Comparison of ENCODE assay signal across 8 mouse cellular contexts in the genomic region with DNA sequence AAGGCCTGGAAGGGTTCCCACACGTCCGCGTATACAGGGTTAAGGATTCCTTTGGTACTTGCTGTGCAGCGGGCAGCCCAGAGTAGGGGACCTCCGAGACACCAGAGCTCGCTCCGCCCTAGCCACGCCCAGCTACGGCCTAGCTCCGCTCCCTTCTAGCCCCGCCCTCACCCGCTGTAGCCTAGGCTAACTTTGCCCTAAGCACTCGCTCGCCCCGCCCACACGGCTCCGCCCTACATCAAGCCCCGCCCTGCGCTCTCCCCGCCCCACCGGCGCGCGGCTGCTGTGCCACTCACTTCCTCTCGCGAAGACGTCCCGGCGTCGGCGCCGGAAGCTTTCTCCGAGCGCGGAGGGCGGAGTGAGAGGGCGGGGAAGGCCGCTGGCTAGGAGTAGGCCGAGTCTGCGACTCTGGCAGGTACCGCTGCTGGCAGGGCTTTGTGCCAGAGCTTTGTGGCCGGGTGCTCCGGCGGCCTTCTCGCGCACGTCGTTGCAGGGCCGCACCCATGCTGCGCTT. TPM values are rescaled to one million over a fixed set of nuclear protein-coding genes. Genes with fewer than 3 reads are reported as not detected.
DNase-seq lines count a peak whose midpoint lies in the region; ATAC-seq and TF ChIP-seq lines count a peak whose summit lies in the region.

Gene Anapc4, plus strand, starts transcription at position 252 of the 514 bp plus-strand sequence.

- peaks cover 18% of the 10 kb centered on the region for H3K4me1 ChIP-seq in heart, embryonic 12.5 days (replicated peaks)
- peaks cover 11% of the 10 kb centered on the region; the same call in 1 of the 2 replicates for H3K4me1 ChIP-seq in kidney, postnatal 0 days (replicated peaks; ENCODE audit: insufficient read depth, low read length)
- H3K4me1 ChIP-seq in liver, embryonic 11.5 days (replicated peaks; ENCODE audit: control insufficient read depth, insufficient read depth, low read length), result peaks cover 9% of the 10 kb centered on the region; the same call in 1 of the 2 replicates
- H3K4me1 ChIP-seq in stomach, embryonic 14.5 days (ENCODE audit: control insufficient read depth, insufficient read depth, low read length), result peaks cover 11% of the 10 kb centered on the region; the same call in 1 of the 2 replicates

- H3K27me3 ChIP-seq in heart, embryonic 12.5 days (replicated peaks), result no peaks in the 10 kb centered on the region
- no peaks in the 10 kb centered on the region for H3K27me3 ChIP-seq in kidney, postnatal 0 days (ENCODE audit: insufficient read depth, low read length)
- no peaks in the 10 kb centered on the region for H3K27me3 ChIP-seq in liver, embryonic 11.5 days (replicated peaks; ENCODE audit: control insufficient read depth, insufficient read depth, low read length)
- no peaks in the 10 kb centered on the region for H3K27me3 ChIP-seq in stomach, embryonic 14.5 days (ENCODE audit: control insufficient read depth, insufficient read depth, low read length)

- H3K27ac ChIP-seq in heart, embryonic 12.5 days (ENCODE audit: poor library complexity, severe bottlenecking), result peak within 1 kb of the TSS; percentile 90
- peak within 1 kb of the TSS; percentile 83 for H3K27ac ChIP-seq in kidney, postnatal 0 days
- H3K27ac ChIP-seq in liver, embryonic 11.5 days (ENCODE audit: low read depth, low read length), result peak within 1 kb of the TSS; percentile 77
- H3K27ac ChIP-seq in stomach, embryonic 14.5 days (ENCODE audit: low read length), result peak within 1 kb of the TSS; percentile 91

- H3K4me3 ChIP-seq in heart, embryonic 12.5 days, result peak within 1 kb of the TSS; percentile 80
- peak within 1 kb of the TSS; percentile 57 for H3K4me3 ChIP-seq in kidney, postnatal 0 days (replicated peaks; ENCODE audit: low read depth, low read length)
- peak within 1 kb of the TSS; percentile 73 for H3K4me3 ChIP-seq in liver, embryonic 11.5 days (ENCODE audit: low read depth, low read length)
- H3K4me3 ChIP-seq in stomach, embryonic 14.5 days (ENCODE audit: low read depth, low read length), result peak within 1 kb of the TSS; percentile 90

- no peaks in the 10 kb centered on the region for H3K9me3 ChIP-seq in heart, embryonic 12.5 days (replicated peaks)
- H3K9me3 ChIP-seq in kidney, postnatal 0 days (replicated peaks; ENCODE audit: low read length), result no peaks in the 10 kb centered on the region
- H3K9me3 ChIP-seq in liver, embryonic 11.5 days (ENCODE audit: control insufficient read depth, low read length), result no peaks in the 10 kb centered on the region
- no peaks in the 10 kb centered on the region for H3K9me3 ChIP-seq in stomach, embryonic 14.5 days (ENCODE audit: control insufficient read depth, low read depth, low read length)

- peak; percentile 99 for DNase-seq in CD4-positive helper T cell, adult 2 months (ENCODE audit: low read depth, low spot score)
- DNase-seq in brain, embryonic 18.5 days (ENCODE audit: low read depth, low spot score), result peak; percentile 91
- DNase-seq in kidney, postnatal 0 days (ENCODE audit: low spot score), result peak; percentile 100
- peak; percentile 100 for DNase-seq in liver, embryonic 11.5 days (ENCODE audit: low spot score)
- peak; percentile 100 for DNase-seq in naive thymus-derived CD4-positive, alpha-beta T cell, adult 2 months (ENCODE audit: low read depth)

- H3K36me3 ChIP-seq in heart, embryonic 12.5 days, result peaks cover 25% of the 10 kb centered on the region
- peaks cover 16% of the 10 kb centered on the region for H3K36me3 ChIP-seq in kidney, postnatal 0 days (ENCODE audit: insufficient read depth, low read length)
- peaks cover 5% of the 10 kb centered on the region; the same call in 1 of the 2 replicates for H3K36me3 ChIP-seq in liver, embryonic 11.5 days (ENCODE audit: control insufficient read depth, insufficient read depth, low read length)
- H3K36me3 ChIP-seq in stomach, embryonic 14.5 days (ENCODE audit: control insufficient read depth, insufficient read depth, low read length), result peaks cover 23% of the 10 kb centered on the region

- under 1% methylated on average over 50 of the region's 50 CpGs for WGBS in heart, embryonic 12.5 days
- under 1% methylated on average over 50 of the region's 50 CpGs for WGBS in kidney, postnatal 0 days
- under 1% methylated on average over 50 of the region's 50 CpGs for WGBS in liver, embryonic 11.5 days
- WGBS in stomach, embryonic 14.5 days, result under 1% methylated on average over 50 of the region's 50 CpGs

- H3K9ac ChIP-seq in heart, embryonic 12.5 days, result peak within 1 kb of the TSS; percentile 94
- peak within 1 kb of the TSS; percentile 72 for H3K9ac ChIP-seq in kidney, postnatal 0 days (ENCODE audit: low read depth, low read length)
- peak within 1 kb of the TSS; percentile 90 for H3K9ac ChIP-seq in liver, embryonic 11.5 days (ENCODE audit: low read depth, low read length)
- H3K9ac ChIP-seq in stomach, embryonic 14.5 days (replicated peaks; ENCODE audit: low read depth, low read length), result peak within 1 kb of the TSS; percentile 81

- TF ChIP-seq CTCF in kidney, postnatal 0 days (IDR thresholded peaks at IDR 0.05; ENCODE audit: low read depth), result no peak

- ATAC-seq in erythroid progenitor cell, adult 5-6 weeks (replicated peaks; ENCODE audit: low FRiP score, poor library complexity, severe bottlenecking), result peak; percentile 95
- ATAC-seq in heart, embryonic 12.5 days (ENCODE audit: insufficient number of reproducible peaks, low FRiP score), result peak; percentile 99
- ATAC-seq in kidney, postnatal 0 days (replicated peaks; ENCODE audit: low FRiP score, low read depth), result peak; percentile 99
- peak; percentile 97 for ATAC-seq in liver, embryonic 11.5 days (replicated peaks; ENCODE audit: low FRiP score)
- ATAC-seq in stomach, embryonic 14.5 days (ENCODE audit: insufficient number of reproducible peaks, insufficient read depth, low FRiP score, low read depth), result peak; percentile 100

- H3K4me2 ChIP-seq in heart, embryonic 12.5 days, result peak within 1 kb of the TSS; percentile 81
- peak within 1 kb of the TSS; percentile 61 for H3K4me2 ChIP-seq in kidney, postnatal 0 days (ENCODE audit: low read length)
- H3K4me2 ChIP-seq in liver, embryonic 11.5 days, result peak within 1 kb of the TSS; percentile 91
- peak within 1 kb of the TSS; percentile 88 for H3K4me2 ChIP-seq in stomach, embryonic 14.5 days (replicated peaks; ENCODE audit: low read depth, low read length)

RNA-seq across cellular contexts. Expression of gene Anapc4, which starts in this region (rescaled TPM):
- 15.5 and 16.2 TPM in 2 replicates for total RNA-seq in erythroid progenitor cell, adult 5-6 weeks (2015; ENCODE audit: low replicate concordance)
- 22.3 and 55.4 TPM in 2 replicates for total RNA-seq in erythroid progenitor cell, adult 5-6 weeks (2017; ENCODE audit: low replicate concordance)
- polyA plus RNA-seq in heart, embryonic 12.5 days (2016; fragmentation: Nextera tagmentation; extraction: Ambion mirVana), result 80.9 and 81.0 TPM in 2 replicates
- 72.3 and 79.6 TPM in 2 replicates for polyA plus RNA-seq in kidney, postnatal 0 days (2015; fragmentation: Nextera tagmentation; extraction: Ambion mirVana)
- 63.4 and 72.4 TPM in 2 replicates for polyA plus RNA-seq in liver, embryonic 11.5 days (2014; fragmentation: Nextera tagmentation; extraction: Ambion mirVana)
- polyA plus RNA-seq in stomach, embryonic 14.5 days (2014; fragmentation: Nextera tagmentation; extraction: Ambion mirVana), result 98.7 and 110 TPM in 2 replicates

Comparison
In these comparisons a context has a peak if more than half of its experiments do, and no peak if none do; other contexts are left out.
1. Peak in every context shown above with its lines: DNase-seq, ATAC-seq, H3K4me3 ChIP-seq and H3K27ac ChIP-seq.